Mouse (Mus musculus): ENCODE results near the gene Rem2. TPM values are rescaled to one million over a fixed set of nuclear protein-coding genes. Genes with fewer than 3 reads are reported as not detected.

The Rem2 gene
- polyA plus RNA-seq (2015; fragmentation: Nextera tagmentation; extraction: Ambion mirVana) = 0.10 and 0.13 TPM in 2 replicates

GRCm38 (mm10) chr14:54475941-54476844 is at the start of gene Rem2:
Rem2 (plus strand) TSS chr14:54476100.

GRCm38 (mm10) chr14:54426689-54427398 is 49.1 kb upstream of the Rem2 start, which contains the start of gene Mrpl52:
Mrpl52 (plus strand) TSS chr14:54426909.

GRCm38 (mm10) chr14:54431334-54432077 is 44.4 kb upstream of the Rem2 start, which contains the start of gene Mmp14:
Mmp14 (plus strand) TSS chr14:54431612.

GRCm38 (mm10) chr14:54463959-54464292 is 12.0 kb upstream of the Rem2 start, which contains the start of gene Lrp10:
Lrp10 (plus strand) TSS chr14:54464137.

Other genes starting within 250 kb of the Rem2 start
- gene Dad1, start 222.0 kb upstream of the Rem2 start, polyA plus RNA-seq (2015; fragmentation: Nextera tagmentation; extraction: Ambion mirVana) = 197 and 214 TPM in 2 replicates
- 35.1 and 36.2 TPM in 2 replicates for gene Abhd4, start 221.9 kb upstream of the Rem2 start, polyA plus RNA-seq (2015; fragmentation: Nextera tagmentation; extraction: Ambion mirVana)
- gene Olfr49, start 191.2 kb upstream of the Rem2 start, polyA plus RNA-seq (2015; fragmentation: Nextera tagmentation; extraction: Ambion mirVana) = not detected in 2 replicates
- gene Oxa1l, start 115.3 kb upstream of the Rem2 start, polyA plus RNA-seq (2015; fragmentation: Nextera tagmentation; extraction: Ambion mirVana) = 48.0 and 52.8 TPM in 2 replicates
- gene Slc7a7, start 58.3 kb upstream of the Rem2 start, polyA plus RNA-seq (2015; fragmentation: Nextera tagmentation; extraction: Ambion mirVana) = 3.3 and 4.1 TPM in 2 replicates
- gene Mrpl52, start 49.2 kb upstream of the Rem2 start, polyA plus RNA-seq (2015; fragmentation: Nextera tagmentation; extraction: Ambion mirVana) = 232 TPM in 2 replicates
- 77.2 and 88.0 TPM in 2 replicates for gene Mmp14, start 44.5 kb upstream of the Rem2 start, polyA plus RNA-seq (2015; fragmentation: Nextera tagmentation; extraction: Ambion mirVana)
- gene Lrp10, start 12.0 kb upstream of the Rem2 start, polyA plus RNA-seq (2015; fragmentation: Nextera tagmentation; extraction: Ambion mirVana) = 30.6 and 32.8 TPM in 2 replicates
- gene Prmt5, start 41.4 kb downstream of the Rem2 start, polyA plus RNA-seq (2015; fragmentation: Nextera tagmentation; extraction: Ambion mirVana) = 32.3 and 36.0 TPM in 2 replicates
- gene Haus4, start 78.5 kb downstream of the Rem2 start, polyA plus RNA-seq (2015; fragmentation: Nextera tagmentation; extraction: Ambion mirVana) = 31.1 and 31.5 TPM in 2 replicates
- 11.5 and 13.2 TPM in 2 replicates for gene Ajuba, start 101.5 kb downstream of the Rem2 start, polyA plus RNA-seq (2015; fragmentation: Nextera tagmentation; extraction: Ambion mirVana)
- gene 4931414P19Rik, start 129.9 kb downstream of the Rem2 start, polyA plus RNA-seq (2015; fragmentation: Nextera tagmentation; extraction: Ambion mirVana) = 2.4 and 2.7 TPM in 2 replicates
- gene Psmb5, start 141.9 kb downstream of the Rem2 start, polyA plus RNA-seq (2015; fragmentation: Nextera tagmentation; extraction: Ambion mirVana) = 306 and 337 TPM in 2 replicates
- 0.03 and 0.05 TPM in 2 replicates for gene Psmb11, start 145.3 kb downstream of the Rem2 start, polyA plus RNA-seq (2015; fragmentation: Nextera tagmentation; extraction: Ambion mirVana)
- not detected in 2 replicates for gene Gm17606, start 164.9 kb downstream of the Rem2 start, polyA plus RNA-seq (2015; fragmentation: Nextera tagmentation; extraction: Ambion mirVana)
- gene Cdh24, start 165.3 kb downstream of the Rem2 start, polyA plus RNA-seq (2015; fragmentation: Nextera tagmentation; extraction: Ambion mirVana) = 0.33 and 0.40 TPM in 2 replicates
- gene 1700123O20Rik, start 210.1 kb downstream of the Rem2 start, polyA plus RNA-seq (2015; fragmentation: Nextera tagmentation; extraction: Ambion mirVana) = 44.2 and 47.3 TPM in 2 replicates
- gene Acin1, start 210.8 kb downstream of the Rem2 start, polyA plus RNA-seq (2015; fragmentation: Nextera tagmentation; extraction: Ambion mirVana) = 42.8 and 46.2 TPM in 2 replicates
- 0.11 and 0.12 TPM in 2 replicates for gene Gm29776, start 222.7 kb downstream of the Rem2 start, polyA plus RNA-seq (2015; fragmentation: Nextera tagmentation; extraction: Ambion mirVana)
- not detected in 2 replicates for gene Cebpe, start 236.1 kb downstream of the Rem2 start, polyA plus RNA-seq (2015; fragmentation: Nextera tagmentation; extraction: Ambion mirVana)

Measured in skeletal muscle tissue, postnatal 0 days (tissue).